Mouse (Mus musculus) kidney, adult 2 months (tissue): ENCODE data around the gene Arhgap21.

Source experiments
- CTCF ChIP-seq: fragments of 200-500 bp; conservative IDR thresholded peaks from 2 replicates; pipeline ENCODE4 v1.5.1; 2011; ENCODE audit warnings: low read depth, mild to moderate bottlenecking, control low read depth, low read length, moderate library complexity, mixed read lengths; ENCODE audit not compliant: insufficient read depth, insufficient read length
- POLR2A ChIP-seq: fragments of 200-500 bp; IDR thresholded peaks from one replicate; pipeline ENCODE4 v1.6.1; 2011; ENCODE audit warnings: low read depth, low read length, control low read depth

DNA sequence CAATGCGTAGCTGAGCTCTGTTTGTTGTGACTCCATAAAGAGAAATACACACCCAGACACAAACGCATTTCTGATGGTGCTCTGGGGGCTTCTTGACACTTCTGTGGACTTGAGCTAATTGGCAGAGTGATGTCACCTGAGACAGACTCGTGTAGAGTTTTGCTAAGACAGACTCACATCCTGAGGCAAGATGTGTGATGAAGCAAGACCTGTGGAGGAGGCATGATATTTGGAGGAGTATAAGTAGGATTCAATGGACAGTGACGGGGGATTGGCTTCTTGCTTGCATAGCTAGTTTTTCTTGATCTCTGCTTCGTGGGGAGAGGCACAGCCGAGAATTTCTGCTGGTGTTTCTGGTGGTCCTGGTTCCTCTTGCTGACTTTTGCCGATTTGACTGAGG, 150.5 kb downstream of the Arhgap21 start:
- TF ChIP-seq CTCF: no peak
- TF ChIP-seq POLR2A: no peak
